Mouse (Mus musculus) lung, postnatal 0 days (tissue): Measurements from ENCODE around the gene Gm12695.

Source experiments
- CTCF ChIP-seq: IDR thresholded peaks from 2 replicates; pipeline ENCODE4 v1.5.1; 2016; ENCODE audit warnings: antibody characterized with exemption, mild to moderate bottlenecking
- EP300 ChIP-seq: IDR thresholded peaks from 2 replicates; pipeline ENCODE4 v1.6.1; 2016; ENCODE audit warnings: antibody characterized with exemption, mild to moderate bottlenecking, control low read depth

DNA sequence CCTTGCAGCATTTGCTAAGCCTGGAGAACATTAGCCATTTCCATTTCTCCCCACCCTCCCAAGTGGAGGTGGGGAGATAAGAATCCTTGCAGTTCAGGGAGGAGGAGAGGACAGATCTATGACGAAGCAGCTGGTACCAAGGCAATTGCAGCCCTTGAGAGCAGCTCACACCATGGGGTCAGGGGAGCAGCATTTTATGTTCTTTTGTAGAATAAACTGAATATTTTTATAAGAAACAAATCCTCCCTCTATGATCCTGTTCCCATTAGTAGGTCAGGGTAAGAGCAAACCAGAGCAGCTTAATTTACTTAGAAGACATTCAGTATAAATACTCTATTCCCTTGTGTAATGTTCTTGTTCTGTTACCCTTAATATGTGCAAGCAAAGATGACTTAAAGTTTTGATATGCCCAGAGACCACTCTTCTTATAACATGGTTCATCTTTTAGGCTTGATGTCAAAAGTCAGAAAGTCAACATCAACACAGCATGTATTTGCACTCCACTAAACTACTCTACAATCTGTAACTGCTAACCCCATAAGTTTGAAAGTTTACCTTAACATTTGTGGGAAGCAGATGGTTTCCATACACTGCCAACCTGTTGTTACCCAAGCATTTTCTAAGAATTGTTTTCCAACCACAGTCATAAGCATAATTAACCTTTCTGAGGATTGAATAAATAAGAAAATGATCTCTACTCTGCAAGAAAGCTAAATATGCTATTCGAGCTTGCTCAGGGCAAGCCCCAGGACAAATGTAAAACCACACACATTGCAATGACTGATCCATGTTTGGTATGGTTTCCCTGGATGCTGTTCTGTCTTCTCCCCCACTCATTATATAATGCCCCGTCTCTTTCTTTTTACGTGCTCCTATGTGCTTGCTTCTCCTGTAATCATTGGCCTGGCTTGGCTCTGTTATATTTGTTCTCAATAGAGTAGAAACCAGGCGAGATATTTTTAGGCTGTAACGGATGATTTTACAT, 22.1 kb upstream of the Gm12695 start:
- TF ChIP-seq CTCF, result no peak
- TF ChIP-seq EP300, result peak; percentile 80
